In genomic region chr5:18035848-18036638, GRCm38 (mm10) we compare ENCODE assay signal across 8 mouse cellular contexts.
DNase-seq lines count a peak whose midpoint lies in the region; ATAC-seq and TF ChIP-seq lines count a peak whose summit lies in the region.

No protein-coding gene starts in this region.

- no peaks in the 10 kb centered on the region for H3K4me1 ChIP-seq in heart, embryonic 12.5 days (replicated peaks)

- ATAC-seq in heart, embryonic 12.5 days (ENCODE audit: insufficient number of reproducible peaks, low FRiP score) = peak; percentile 55; the same call in 1 of the 2 replicates

- WGBS in heart, embryonic 12.5 days = 56% methylated on average over 14 of the region's 14 CpGs

- no peaks in the 10 kb centered on the region for H3K79me2 ChIP-seq in myocyte (ENCODE audit: control insufficient read depth, insufficient read depth)

- no peak overlapping the region for H3K4me3 ChIP-seq in heart, embryonic 12.5 days
- no peak overlapping the region for H3K4me3 ChIP-seq in myocyte

- H3K4me2 ChIP-seq in heart, embryonic 12.5 days = no peak overlapping the region
- H3K4me2 ChIP-seq in myocyte (ENCODE audit: low read depth) = peak overlapping the region; percentile 51

- peak; percentile 22 to 39 for DNase-seq in frontal cortex, postnatal 36 days (ENCODE audit: low spot score in 2 of 2)
- no peak for DNase-seq in frontal cortex, postnatal 25 days (ENCODE audit: low spot score in 2 of 2)
- peak; percentile 32 for DNase-seq in ovary, adult 18-20 months (ENCODE audit: low spot score)
- no peak for DNase-seq in ovary, postnatal 10 days (ENCODE audit: low spot score)
- DNase-seq in spleen, adult 12 weeks (ENCODE audit: low spot score) = no peak
- DNase-seq in urinary bladder, postnatal 4 days (ENCODE audit: low spot score in 2 of 2) = no peak

- H3K27ac ChIP-seq in heart, embryonic 12.5 days (ENCODE audit: poor library complexity, severe bottlenecking) = no peak overlapping the region

- H3K27me3 ChIP-seq in heart, embryonic 12.5 days (replicated peaks) = no peaks in the 10 kb centered on the region
- H3K27me3 ChIP-seq in myocyte (ENCODE audit: control insufficient read depth, insufficient read depth, insufficient read length) = no peaks in the 10 kb centered on the region

- H3ac ChIP-seq in myocyte (ENCODE audit: control insufficient read depth, insufficient read length) = no peak overlapping the region

- no peak overlapping the region for H3K9ac ChIP-seq in heart, embryonic 12.5 days

- no peak for TF ChIP-seq POLR2A in myocyte (IDR thresholded peaks at IDR 0.05; ENCODE audit: insufficient read length, low read depth)

- H3K36me3 ChIP-seq in heart, embryonic 12.5 days = no peaks in the 10 kb centered on the region
- no peaks in the 10 kb centered on the region for H3K36me3 ChIP-seq in myocyte (ENCODE audit: control insufficient read depth, insufficient read depth)

- H3K9me3 ChIP-seq in heart, embryonic 12.5 days (replicated peaks) = peaks cover 3% of the 10 kb centered on the region; the same call in 1 of the 2 replicates

TF ChIP-seq in myocyte, 11 proteins besides CTCF, POLR2A, EP300 and RAD21:
- TF ChIP-seq E2F4 (IDR thresholded peaks at IDR 0.05; ENCODE audit: insufficient read depth) (no peak), USF1 (IDR thresholded peaks at IDR 0.05; ENCODE audit: low read depth) (no peak), MYOD1 (IDR thresholded peaks at IDR 0.05; ENCODE audit: control insufficient read depth in 1 of 3, insufficient read length in 2 of 3, low read depth in 2 of 3) (peak in 2 of 3 experiments; percentile 28 to 47)

Comparison
In these comparisons a context has a peak if more than half of its experiments do, and no peak if none do; other contexts are left out.
1. DNase-seq: peak in frontal cortex, postnatal 36 days (2 of 2) and ovary, adult 18-20 months (single experiment); none in frontal cortex, postnatal 25 days (0 of 2), ovary, postnatal 10 days (single experiment), spleen, adult 12 weeks (single experiment) and urinary bladder, postnatal 4 days (0 of 2).